Mouse (Mus musculus) limb, embryonic 10.5 days (tissue): ENCODE data around the gene Abr. TPM values are rescaled to one million over a fixed set of nuclear protein-coding genes. Genes with fewer than 3 reads are reported as not detected.

Experiments
- DNase-seq: peaks from one replicate; pipeline ENCODE4 v3.0.0-alpha.2; 2017; ENCODE audit warnings: low spot score
- H3K27ac ChIP-seq: fragments of 300-500 bp; sonication (generic); 2 replicates; pipeline ENCODE4 v1.5.1; 2016; ENCODE audit warnings: mild to moderate bottlenecking
- H3K27me3 ChIP-seq: fragments of 300-500 bp; sonication (generic); 2 replicates; pipeline ENCODE4 v1.6.1; 2016; ENCODE audit warnings: low read depth, mild to moderate bottlenecking; ENCODE audit not compliant: poor library complexity, severe bottlenecking
- H3K36me3 ChIP-seq: fragments of 300-500 bp; sonication (generic); 2 replicates; pipeline ENCODE4 v1.6.1; 2016; ENCODE audit warnings: mild to moderate bottlenecking, moderate library complexity
- H3K4me1 ChIP-seq: fragments of 300-500 bp; sonication (generic); 2 replicates; pipeline ENCODE4 v1.6.1; 2016
- H3K4me3 ChIP-seq: fragments of 300-500 bp; sonication (generic); 2 replicates; pipeline ENCODE4 v1.5.1; 2016; ENCODE audit warnings: mild to moderate bottlenecking, moderate library complexity
- H3K9me3 ChIP-seq: fragments of 300-500 bp; sonication (generic); replicated peaks from 2 replicates; pipeline ENCODE4 v1.6.1; 2016; ENCODE audit warnings: mild to moderate bottlenecking
- WGBS: fragments of 180-500 bp; shearing (Covaris S2); methylation state at CpG from one replicate; pipeline ENCODE4 v1.1.7; 2016; 5-methylcytosine and 5-hydroxymethylcytosine counted together
- polyA plus RNA-seq: library from polyadenylated mRNA; unstranded; fragments of >200 nt; fragmentation: Nextera tagmentation; extraction: Ambion mirVana; gene quantifications from 2 replicates; pipeline ENCODE4 v1.2.1, GENCODE M21; 2016

Abr gene
- polyA plus RNA-seq, 1 experiment from 2014 or later, result 53.7 TPM

- peaks cover 72% of the 10 kb centered on the region for H3K36me3 ChIP-seq
- H3K9me3 ChIP-seq, result no peaks in the 10 kb centered on the region
- peak overlapping the region; percentile 67 for H3K27ac ChIP-seq
- WGBS, result 37% methylated on average over 10 of the region's 10 CpGs
- peak; percentile 41 for DNase-seq
- peak overlapping the region; percentile 19; the same call in 1 of the 2 replicates for H3K4me3 ChIP-seq
- H3K4me1 ChIP-seq, result peaks cover 65% of the 10 kb centered on the region
- no peaks in the 10 kb centered on the region for H3K27me3 ChIP-seq
These were observed 155.0 kb downstream of the Abr start for GRCm38 (mm10) chr11:76467073-76467472.

- DNase-seq, result no peak
- H3K9me3 ChIP-seq, result no peaks in the 10 kb centered on the region
- no peaks in the 10 kb centered on the region for H3K27me3 ChIP-seq
- peaks cover 73% of the 10 kb centered on the region for H3K36me3 ChIP-seq
- no peak overlapping the region for H3K4me3 ChIP-seq
- peaks cover 70% of the 10 kb centered on the region for H3K4me1 ChIP-seq
- WGBS, result 73% methylated on average over 4 of the region's 4 CpGs
- H3K27ac ChIP-seq, result peak overlapping the region; percentile 1; the same call in 1 of the 2 replicates
These were observed 156.2 kb downstream of the Abr start for GRCm38 (mm10) chr11:76465879-76466278.

DNA sequence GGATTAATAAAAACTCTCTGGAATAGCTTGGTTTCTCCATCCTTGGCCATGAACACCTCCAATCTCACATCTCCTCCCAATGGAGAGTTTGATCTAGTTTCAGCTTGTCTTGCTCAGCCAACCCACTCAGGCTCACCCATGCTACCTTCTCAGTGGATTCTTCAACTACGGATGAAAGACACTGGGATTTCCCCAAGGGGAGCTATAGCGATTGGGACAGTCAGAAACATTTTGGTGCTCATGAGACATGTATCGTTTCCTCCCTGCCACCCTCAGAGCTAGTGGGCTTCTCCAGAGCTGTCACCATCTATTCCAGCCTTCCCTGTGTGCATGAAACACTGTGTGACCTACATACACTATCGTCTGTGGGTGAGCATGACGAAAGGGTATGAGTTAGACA lies 160.4 kb downstream of the Abr start:
- no peaks in the 10 kb centered on the region for H3K9me3 ChIP-seq
- WGBS, result 93% methylated on average over 5 of the region's 5 CpGs
- DNase-seq, result no peak
- no peak overlapping the region for H3K4me3 ChIP-seq
- H3K36me3 ChIP-seq, result peaks cover 79% of the 10 kb centered on the region
- peaks cover 42% of the 10 kb centered on the region for H3K4me1 ChIP-seq
- no peak overlapping the region for H3K27ac ChIP-seq
- H3K27me3 ChIP-seq, result no peaks in the 10 kb centered on the region

DNA sequence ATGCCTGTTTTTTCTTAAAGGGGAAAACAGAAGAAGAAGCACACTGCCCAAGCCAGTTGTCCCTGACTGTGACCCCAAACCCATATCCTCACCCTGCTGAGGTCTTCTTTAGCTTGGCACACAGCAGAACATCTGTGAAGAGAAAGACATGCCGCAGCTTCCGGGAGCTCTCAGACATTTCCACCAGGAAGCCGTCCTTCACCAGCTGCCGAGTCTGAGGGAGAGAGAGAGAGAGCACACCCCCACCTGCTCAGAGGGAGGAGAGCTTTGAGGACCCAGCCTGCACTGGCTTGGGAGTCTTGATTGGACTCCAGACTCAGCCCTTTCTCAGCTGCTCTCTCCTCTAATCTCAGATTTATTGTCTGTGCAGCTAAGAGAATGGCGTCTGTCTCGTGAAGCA lies 160.9 kb downstream of the Abr start:
- H3K9me3 ChIP-seq, result no peaks in the 10 kb centered on the region
- peaks cover 43% of the 10 kb centered on the region for H3K4me1 ChIP-seq
- peaks cover 81% of the 10 kb centered on the region for H3K36me3 ChIP-seq
- no peaks in the 10 kb centered on the region for H3K27me3 ChIP-seq
- DNase-seq, result no peak
- H3K27ac ChIP-seq, result no peak overlapping the region
- 78% methylated on average over 6 of the region's 6 CpGs for WGBS
- H3K4me3 ChIP-seq, result no peak overlapping the region

GRCm38 (mm10) chr11:76459489-76459888 lies 162.6 kb downstream of the Abr start:
- peaks cover 89% of the 10 kb centered on the region for H3K36me3 ChIP-seq
- DNase-seq, result no peak
- 73% methylated on average over 3 of the region's 3 CpGs for WGBS
- H3K27me3 ChIP-seq, result no peaks in the 10 kb centered on the region
- peaks cover 32% of the 10 kb centered on the region for H3K4me1 ChIP-seq
- no peak overlapping the region for H3K27ac ChIP-seq
- H3K4me3 ChIP-seq, result no peak overlapping the region
- no peaks in the 10 kb centered on the region for H3K9me3 ChIP-seq

DNA sequence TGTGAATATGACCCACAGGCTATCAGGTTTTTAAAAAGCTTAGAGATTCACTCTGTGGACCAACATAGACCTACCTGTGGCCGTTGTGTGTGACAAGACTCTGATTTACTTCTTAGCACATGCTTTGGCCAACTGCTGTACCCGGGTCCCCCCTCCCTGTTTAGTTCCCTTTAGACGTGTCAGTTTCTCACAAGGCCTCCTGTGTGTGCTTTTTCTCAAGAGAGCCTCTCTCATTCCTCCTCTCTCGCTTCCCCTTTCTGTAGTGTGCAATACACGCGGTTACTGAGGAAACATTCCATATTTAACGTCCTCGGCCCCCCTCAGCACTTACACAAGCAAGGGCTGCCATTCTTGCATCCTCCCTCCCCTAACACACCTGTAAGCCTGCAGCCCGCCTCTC lies 163.4 kb downstream of the Abr start:
- no peak for DNase-seq
- no peaks in the 10 kb centered on the region for H3K27me3 ChIP-seq
- WGBS, result 85% methylated on average over 9 of the region's 9 CpGs
- no peaks in the 10 kb centered on the region for H3K9me3 ChIP-seq
- H3K27ac ChIP-seq, result 0 out of 2 replicates have a peak overlapping the region, but pooled peaks have one; percentile 7
- H3K4me3 ChIP-seq, result no peak overlapping the region
- H3K36me3 ChIP-seq, result peaks cover 89% of the 10 kb centered on the region
- H3K4me1 ChIP-seq, result peaks cover 32% of the 10 kb centered on the region

- WGBS, result 86% methylated on average over 10 of the region's 10 CpGs
- H3K27ac ChIP-seq, result peak overlapping the region; percentile 73
These were observed 165.2 kb downstream of the Abr start for GRCm38 (mm10) chr11:76456897-76457296.

DNA sequence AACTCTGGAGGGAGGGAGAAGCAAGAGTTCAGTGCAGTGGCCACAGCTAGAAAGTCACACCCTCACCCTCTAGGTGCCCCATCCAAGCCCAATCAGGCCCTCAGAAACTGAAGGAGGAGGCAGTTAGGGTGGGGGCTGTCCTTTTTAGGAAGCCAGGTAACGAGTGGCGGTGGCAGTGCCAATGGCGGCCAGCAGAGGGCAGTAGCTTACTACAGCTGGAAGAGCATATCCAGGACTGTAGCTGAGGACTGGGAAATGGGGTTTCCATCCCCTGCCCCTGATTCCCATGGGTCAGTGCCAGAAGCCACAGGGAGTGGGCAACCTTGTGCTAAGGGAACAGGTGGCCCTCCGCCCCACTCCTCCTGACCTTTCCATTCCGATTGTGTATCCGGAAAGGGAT lies 165.9 kb downstream of the Abr start:
- peak; percentile 93 for DNase-seq

More at GRCm38 (mm10) chr11:76456897-76457296, 165.2 kb downstream of the Abr start:
- peaks cover 25% of the 10 kb centered on the region for H3K4me1 ChIP-seq
- H3K9me3 ChIP-seq, result no peaks in the 10 kb centered on the region
- DNase-seq, result no peak
- no peaks in the 10 kb centered on the region for H3K27me3 ChIP-seq
- peaks cover 84% of the 10 kb centered on the region for H3K36me3 ChIP-seq
- H3K4me3 ChIP-seq, result no peak overlapping the region

DNA sequence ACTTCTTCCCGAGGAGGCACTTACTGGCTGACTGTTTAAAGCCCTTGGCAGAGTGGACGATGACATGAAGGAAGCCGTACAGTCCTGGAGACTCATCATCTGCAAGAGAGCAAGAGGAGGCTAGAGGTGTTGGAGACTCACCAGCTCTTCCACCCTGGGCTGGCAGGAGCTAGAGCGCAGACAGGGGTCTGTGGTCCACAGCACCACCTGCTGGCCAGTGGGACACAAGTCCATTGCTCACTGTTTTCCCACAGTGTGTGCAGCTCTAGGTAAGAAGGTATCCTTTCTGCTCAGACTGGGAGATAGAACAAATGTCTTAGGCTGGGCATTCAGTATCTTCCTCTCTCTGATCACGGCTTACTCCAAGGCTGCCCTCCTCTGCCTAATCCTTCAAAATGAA lies 167.6 kb downstream of the Abr start:
- peaks cover 33% of the 10 kb centered on the region for H3K4me1 ChIP-seq
- WGBS, result 60% methylated on average over 5 of the region's 5 CpGs
- H3K4me3 ChIP-seq, result no peak overlapping the region
- H3K27me3 ChIP-seq, result no peaks in the 10 kb centered on the region
- no peaks in the 10 kb centered on the region for H3K9me3 ChIP-seq
- DNase-seq, result peak; percentile 84
- H3K36me3 ChIP-seq, result peaks cover 76% of the 10 kb centered on the region
- H3K27ac ChIP-seq, result 0 out of 2 replicates have a peak overlapping the region, but pooled peaks have one; percentile 0

More for the DNA sequence above, 165.9 kb downstream of the Abr start:
- H3K4me1 ChIP-seq, result peaks cover 18% of the 10 kb centered on the region
- peaks cover 84% of the 10 kb centered on the region for H3K36me3 ChIP-seq
- no peaks in the 10 kb centered on the region for H3K9me3 ChIP-seq
- no peaks in the 10 kb centered on the region for H3K27me3 ChIP-seq
- 19% methylated on average over 6 of the region's 6 CpGs for WGBS
- no peak overlapping the region for H3K4me3 ChIP-seq
- H3K27ac ChIP-seq, result peak overlapping the region; percentile 73

DNA sequence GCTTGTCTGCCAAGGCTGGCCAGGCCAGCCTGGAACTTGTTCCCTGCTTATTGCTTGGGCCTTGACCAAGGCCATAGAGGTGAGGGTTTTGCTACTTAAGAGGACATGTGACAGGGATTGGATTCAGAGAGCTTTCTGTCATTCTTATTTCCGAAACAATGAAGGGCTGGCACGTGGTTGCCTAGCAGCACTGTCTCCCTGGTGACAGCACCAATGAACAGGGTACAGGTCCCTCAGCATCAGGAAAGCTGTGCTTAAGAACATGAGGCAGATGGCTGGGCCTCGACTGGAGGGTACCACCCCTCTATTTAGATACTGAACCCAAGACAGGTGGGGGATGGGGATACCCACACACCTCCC lies 171.9 kb downstream of the Abr start:
- Histone ChIP-seq H3K27me3 (no peaks in the 10 kb centered on the region), H3K9me3 (no peaks in the 10 kb centered on the region), H3K27ac (peak overlapping the region; percentile 86), H3K4me3 (0 out of 2 replicates have a peak overlapping the region, but pooled peaks have one; percentile 4), H3K36me3 (peaks cover 59% of the 10 kb centered on the region), H3K4me1 (peaks cover 61% of the 10 kb centered on the region)
- WGBS, result 50% methylated on average over 3 of the region's 3 CpGs
- DNase-seq, result no peak

- 22% methylated on average over 15 of the region's 15 CpGs for WGBS
- 0 out of 2 replicates have a peak overlapping the region, but pooled peaks have one; percentile 4 for H3K4me3 ChIP-seq
- peak; percentile 68 for DNase-seq
- no peaks in the 10 kb centered on the region for H3K27me3 ChIP-seq
- H3K4me1 ChIP-seq, result peaks cover 66% of the 10 kb centered on the region
- H3K36me3 ChIP-seq, result peaks cover 59% of the 10 kb centered on the region
- peak overlapping the region; percentile 86 for H3K27ac ChIP-seq
- H3K9me3 ChIP-seq, result no peaks in the 10 kb centered on the region
These were observed 172.5 kb downstream of the Abr start for GRCm38 (mm10) chr11:76449520-76450201.

DNA sequence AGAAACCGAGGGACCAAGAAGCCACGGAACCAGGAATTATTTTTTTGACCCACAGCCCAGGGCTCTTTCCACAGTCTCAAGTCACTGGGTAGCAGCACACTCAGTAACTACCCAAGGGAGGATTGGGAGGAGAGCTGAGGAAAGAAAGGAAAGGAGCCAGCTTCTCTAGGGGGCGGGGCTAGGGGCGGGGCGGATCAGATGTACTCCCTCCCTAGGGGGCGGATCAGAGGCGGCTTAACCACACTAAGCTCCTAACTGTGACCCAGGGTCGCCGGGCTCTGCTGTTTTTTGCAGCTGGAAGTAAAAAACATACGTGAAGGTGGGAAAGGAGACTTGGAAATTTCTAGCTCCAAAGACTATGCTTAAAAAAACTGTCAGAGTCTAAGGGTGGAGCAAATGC lies 175.9 kb downstream of the Abr start:
- Histone ChIP-seq H3K4me1 (peaks cover 88% of the 10 kb centered on the region), H3K4me3 (0 out of 2 replicates have a peak overlapping the region, but pooled peaks have one; percentile 3), H3K36me3 (peaks cover 59% of the 10 kb centered on the region), H3K27ac (peak overlapping the region; percentile 86), H3K27me3 (no peaks in the 10 kb centered on the region), H3K9me3 (no peaks in the 10 kb centered on the region)
- DNase-seq, result peak; percentile 81
- 2% methylated on average over 10 of the region's 10 CpGs for WGBS

DNA sequence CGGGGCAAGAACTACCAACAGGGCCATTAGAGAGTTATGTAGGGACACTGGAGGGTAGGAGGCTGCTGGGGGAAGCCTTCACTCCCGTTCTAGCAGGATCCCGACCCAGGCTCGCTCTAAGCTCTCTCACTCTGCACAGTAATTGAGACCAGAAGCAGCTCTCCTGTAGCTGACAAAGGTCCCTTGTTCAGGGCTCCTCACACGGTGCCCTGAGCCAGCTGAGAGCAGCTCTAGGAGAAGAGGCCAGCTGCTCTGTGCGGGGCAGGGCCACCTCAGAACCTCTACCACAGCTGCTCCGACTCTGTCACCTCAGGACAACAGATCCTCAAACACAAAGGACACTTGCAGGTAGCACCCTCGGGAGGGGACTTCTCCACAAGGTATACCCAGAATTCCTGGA lies 176.7 kb downstream of the Abr start:
- H3K27me3 ChIP-seq, result no peaks in the 10 kb centered on the region
- 22% methylated on average over 8 of the region's 8 CpGs for WGBS
- H3K9me3 ChIP-seq, result no peaks in the 10 kb centered on the region
- H3K27ac ChIP-seq, result peak overlapping the region; percentile 86
- peak; percentile 59 for DNase-seq
- H3K4me1 ChIP-seq, result peaks cover 88% of the 10 kb centered on the region
- H3K4me3 ChIP-seq, result 0 out of 2 replicates have a peak overlapping the region, but pooled peaks have one; percentile 3
- peaks cover 59% of the 10 kb centered on the region for H3K36me3 ChIP-seq
